In the genomic region with DNA sequence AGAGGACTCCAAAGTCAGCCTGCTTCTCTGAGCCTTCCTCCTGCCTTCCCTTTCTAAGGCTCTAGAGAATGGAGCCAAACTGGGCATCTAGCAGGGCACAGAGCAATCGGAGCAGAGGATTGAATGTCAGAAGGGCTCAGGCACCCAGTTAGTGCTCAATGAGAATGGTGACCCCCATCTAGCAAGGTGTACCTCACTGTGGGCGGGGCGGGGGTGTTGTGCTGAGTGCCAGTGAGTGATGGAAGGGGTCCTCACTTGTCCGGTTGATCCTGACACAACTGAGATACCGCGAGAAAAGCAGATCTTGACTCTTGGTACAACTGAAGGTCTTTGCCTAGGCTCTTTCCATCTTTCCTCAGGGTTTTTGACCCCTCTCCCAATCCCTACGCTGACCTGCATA, we compare ENCODE assay signal across 1 mouse cellular context.
TF ChIP-seq lines count a peak whose summit lies in the region.

No protein-coding gene starts in this region.

TF ChIP-seq in ES-E14, 5 proteins besides CTCF, POLR2A, EP300 and RAD21 (continued from another document):
- TF ChIP-seq HCFC1 (IDR thresholded peaks at IDR 0.05; ENCODE audit: borderline replicate concordance, insufficient read depth, low read length) = no peak
- no peak for TF ChIP-seq CHD2 (IDR thresholded peaks at IDR 0.05; ENCODE audit: low read depth, low read length)
- TF ChIP-seq MAFK (IDR thresholded peaks at IDR 0.05; ENCODE audit: insufficient read depth, low read depth, low read length) = no peak
- no peak for TF ChIP-seq ZC3H11A (IDR thresholded peaks at IDR 0.05; ENCODE audit: borderline replicate concordance, low read depth, low read length)
